Mouse (Mus musculus) forebrain, embryonic 10.5 days (tissue): ENCODE measurements around the gene Gbe1. TPM values are rescaled to one million over a fixed set of nuclear protein-coding genes. Genes with fewer than 3 reads are reported as not detected.

ENCODE experiments used
- DNase-seq: peaks from one replicate; pipeline ENCODE4 v3.0.0-alpha.2; 2017; ENCODE audit warnings: low spot score; ENCODE audit errors: extremely low spot score
- H3K27ac ChIP-seq: fragments of 300-500 bp; sonication (generic); 2 replicates; pipeline ENCODE4 v1.5.1; 2016; ENCODE audit warnings: mild to moderate bottlenecking
- H3K27me3 ChIP-seq: fragments of 300-500 bp; sonication (generic); 2 replicates; pipeline ENCODE4 v1.6.1; 2016; ENCODE audit warnings: mild to moderate bottlenecking; ENCODE audit not compliant: poor library complexity, severe bottlenecking
- H3K36me3 ChIP-seq: fragments of 300-500 bp; sonication (generic); replicated peaks from 2 replicates; pipeline ENCODE4 v1.6.1; 2016; ENCODE audit warnings: mild to moderate bottlenecking, moderate library complexity
- H3K4me1 ChIP-seq: fragments of 300-500 bp; sonication (generic); 2 replicates; pipeline ENCODE4 v1.6.1; 2016
- H3K4me3 ChIP-seq: fragments of 300-500 bp; sonication (generic); 2 replicates; pipeline ENCODE4 v1.5.1; 2016; ENCODE audit warnings: mild to moderate bottlenecking, moderate library complexity
- H3K9me3 ChIP-seq: fragments of 300-500 bp; sonication (generic); 2 replicates; pipeline ENCODE4 v1.6.1; 2016; ENCODE audit warnings: mild to moderate bottlenecking, moderate library complexity
- WGBS: fragments of 180-500 bp; shearing (Covaris S2); methylation state at CpG from one replicate; pipeline ENCODE4 v1.1.7; 2016; 5-methylcytosine and 5-hydroxymethylcytosine counted together
- polyA plus RNA-seq: library from polyadenylated mRNA; unstranded; fragments of >200 nt; fragmentation: Nextera tagmentation; extraction: Ambion mirVana; gene quantifications from 2 replicates; pipeline ENCODE4 v1.2.1, GENCODE M21; 2016

The Gbe1 gene
- polyA plus RNA-seq, 1 experiment from 2014 or later, result 29.2 TPM

- no peaks in the 10 kb centered on the region for H3K9me3 ChIP-seq
- no peaks in the 10 kb centered on the region for H3K27me3 ChIP-seq
- no peaks in the 10 kb centered on the region for H3K4me1 ChIP-seq
- H3K27ac ChIP-seq, result no peak overlapping the region
- WGBS, result 94% methylated on average over 1 of the region's 1 CpGs
- H3K36me3 ChIP-seq, result peaks cover 5% of the 10 kb centered on the region; the same call in 1 of the 2 replicates
- H3K4me3 ChIP-seq, result no peak overlapping the region
- DNase-seq, result no peak
Observed at GRCm38 (mm10) chr16:70385494-70385893, 71.7 kb downstream of the Gbe1 start.

- 0 out of 2 replicates have a peak, but pooled peaks cover 3% of the 10 kb centered on the region for H3K36me3 ChIP-seq
- DNase-seq, result no peak
- WGBS, result 97% methylated on average over 2 of the region's 2 CpGs
- H3K4me3 ChIP-seq, result no peak overlapping the region
- H3K27ac ChIP-seq, result no peak overlapping the region
- H3K27me3 ChIP-seq, result no peaks in the 10 kb centered on the region
- H3K4me1 ChIP-seq, result no peaks in the 10 kb centered on the region
- no peaks in the 10 kb centered on the region for H3K9me3 ChIP-seq
Observed at GRCm38 (mm10) chr16:70387385-70387784, 73.6 kb downstream of the Gbe1 start.

- Histone ChIP-seq H3K36me3 (no peaks in the 10 kb centered on the region), H3K27me3 (no peaks in the 10 kb centered on the region), H3K27ac (no peak overlapping the region), H3K4me1 (no peaks in the 10 kb centered on the region), H3K4me3 (no peak overlapping the region), H3K9me3 (no peaks in the 10 kb centered on the region)
- 87% methylated on average over 3 of the region's 3 CpGs for WGBS
- DNase-seq, result no peak
Observed at GRCm38 (mm10) chr16:70395276-70395675, 81.5 kb downstream of the Gbe1 start.

- Histone ChIP-seq H3K27ac (no peak overlapping the region), H3K4me1 (no peaks in the 10 kb centered on the region), H3K27me3 (no peaks in the 10 kb centered on the region), H3K36me3 (no peaks in the 10 kb centered on the region), H3K4me3 (no peak overlapping the region), H3K9me3 (no peaks in the 10 kb centered on the region)
- no peak for DNase-seq
- WGBS, result 94% methylated on average over 2 of the region's 2 CpGs
Observed at GRCm38 (mm10) chr16:70407780-70408179, 94.0 kb downstream of the Gbe1 start.

GRCm38 (mm10) chr16:70421077-70421476 is 107.3 kb downstream of the Gbe1 start:
- 93% methylated on average over 3 of the region's 3 CpGs for WGBS
- DNase-seq, result no peak
- Histone ChIP-seq H3K4me3 (no peak overlapping the region), H3K9me3 (no peaks in the 10 kb centered on the region), H3K36me3 (no peaks in the 10 kb centered on the region), H3K4me1 (no peaks in the 10 kb centered on the region), H3K27me3 (no peaks in the 10 kb centered on the region), H3K27ac (no peak overlapping the region)

GRCm38 (mm10) chr16:70449520-70449919 is 135.8 kb downstream of the Gbe1 start:
- WGBS, result 83% methylated on average over 6 of the region's 6 CpGs
- no peak for DNase-seq

GRCm38 (mm10) chr16:70475583-70475982 is 161.8 kb downstream of the Gbe1 start:
- Histone ChIP-seq H3K36me3 (no peaks in the 10 kb centered on the region), H3K27ac (no peak overlapping the region), H3K4me1 (no peaks in the 10 kb centered on the region), H3K27me3 (no peaks in the 10 kb centered on the region), H3K4me3 (no peak overlapping the region), H3K9me3 (no peaks in the 10 kb centered on the region)
- no peak for DNase-seq
- WGBS, result 50% methylated on average over 3 of the region's 3 CpGs

More at GRCm38 (mm10) chr16:70449520-70449919, 135.8 kb downstream of the Gbe1 start:
- no peaks in the 10 kb centered on the region for H3K36me3 ChIP-seq
- no peaks in the 10 kb centered on the region for H3K27me3 ChIP-seq
- H3K4me1 ChIP-seq, result no peaks in the 10 kb centered on the region
- no peaks in the 10 kb centered on the region for H3K9me3 ChIP-seq
- no peak overlapping the region for H3K27ac ChIP-seq
- H3K4me3 ChIP-seq, result no peak overlapping the region

- Histone ChIP-seq H3K27ac (no peak overlapping the region), H3K36me3 (no peaks in the 10 kb centered on the region), H3K4me3 (no peak overlapping the region), H3K4me1 (no peaks in the 10 kb centered on the region), H3K27me3 (no peaks in the 10 kb centered on the region), H3K9me3 (no peaks in the 10 kb centered on the region)
- no peak for DNase-seq
- 92% methylated on average over 4 of the region's 4 CpGs for whole genome bisulfite sequencing
Observed at GRCm38 (mm10) chr16:70476161-70476560, 162.4 kb downstream of the Gbe1 start.

- DNase-seq, result no peak
- H3K4me3 ChIP-seq, result no peak overlapping the region
- H3K4me1 ChIP-seq, result no peaks in the 10 kb centered on the region
- H3K9me3 ChIP-seq, result no peaks in the 10 kb centered on the region
- no peaks in the 10 kb centered on the region for H3K36me3 ChIP-seq
- WGBS, result 95% methylated on average over 3 of the region's 3 CpGs
- no peaks in the 10 kb centered on the region for H3K27me3 ChIP-seq
- no peak overlapping the region for H3K27ac ChIP-seq
Observed at GRCm38 (mm10) chr16:70480494-70480893, 166.7 kb downstream of the Gbe1 start.

GRCm38 (mm10) chr16:70506457-70506856 is 192.7 kb downstream of the Gbe1 start:
- H3K9me3 ChIP-seq, result no peaks in the 10 kb centered on the region
- no peak for DNase-seq
- no peaks in the 10 kb centered on the region for H3K4me1 ChIP-seq
- no peak overlapping the region for H3K27ac ChIP-seq
- H3K27me3 ChIP-seq, result no peaks in the 10 kb centered on the region
- H3K36me3 ChIP-seq, result no peaks in the 10 kb centered on the region
- WGBS, result 81% methylated on average over 1 of the region's 1 CpGs
- no peak overlapping the region for H3K4me3 ChIP-seq

GRCm38 (mm10) chr16:70510938-70511337 is 197.2 kb downstream of the Gbe1 start:
- 96% methylated on average over 3 of the region's 3 CpGs for WGBS
- Histone ChIP-seq H3K27me3 (no peaks in the 10 kb centered on the region), H3K27ac (no peak overlapping the region), H3K4me1 (no peaks in the 10 kb centered on the region), H3K4me3 (no peak overlapping the region), H3K9me3 (no peaks in the 10 kb centered on the region), H3K36me3 (no peaks in the 10 kb centered on the region)
- DNase-seq, result no peak

- DNase-seq, result no peak
- Histone ChIP-seq H3K36me3 (no peaks in the 10 kb centered on the region), H3K4me1 (no peaks in the 10 kb centered on the region), H3K4me3 (no peak overlapping the region), H3K9me3 (no peaks in the 10 kb centered on the region), H3K27ac (no peak overlapping the region), H3K27me3 (no peaks in the 10 kb centered on the region)
- WGBS, result 89% methylated on average over 2 of the region's 2 CpGs
Observed at GRCm38 (mm10) chr16:70522861-70523260, 209.1 kb downstream of the Gbe1 start.

- Histone ChIP-seq H3K4me1 (no peaks in the 10 kb centered on the region), H3K27ac (no peak overlapping the region), H3K4me3 (no peak overlapping the region), H3K36me3 (no peaks in the 10 kb centered on the region), H3K27me3 (no peaks in the 10 kb centered on the region), H3K9me3 (no peaks in the 10 kb centered on the region)
- DNase-seq, result no peak
- WGBS, result 85% methylated on average over 8 of the region's 8 CpGs
Observed at GRCm38 (mm10) chr16:70523566-70523965, 209.8 kb downstream of the Gbe1 start.

GRCm38 (mm10) chr16:70524273-70524672 is 210.5 kb downstream of the Gbe1 start:
- no peaks in the 10 kb centered on the region for H3K9me3 ChIP-seq
- DNase-seq, result no peak
- no peak overlapping the region for H3K4me3 ChIP-seq
- no peak overlapping the region for H3K27ac ChIP-seq
- WGBS, result 92% methylated on average over 4 of the region's 4 CpGs
- no peaks in the 10 kb centered on the region for H3K36me3 ChIP-seq
- no peaks in the 10 kb centered on the region for H3K27me3 ChIP-seq
- H3K4me1 ChIP-seq, result no peaks in the 10 kb centered on the region
